Mouse (Mus musculus) MEL (cell line): ENCODE data around the gene Cnot11. TPM values are rescaled to one million over a fixed set of nuclear protein-coding genes. Genes with fewer than 3 reads are reported as not detected.

Source experiments
- DNase-seq: peaks from one replicate; pipeline ENCODE4 v3.0.0; 2011; ENCODE audit warnings: low read depth, low spot score
- H3K27ac ChIP-seq: 2 replicates; pipeline ENCODE4 v1.5.1; 2012; ENCODE audit warnings: low read depth, mild to moderate bottlenecking, control low read depth, low read length, moderate library complexity; ENCODE audit not compliant: control insufficient read depth
- H3K27me3 ChIP-seq, 2 experiments: fragments of 150-350 bp in 1 of 2; sonication (generic) in 1 of 2; 2 replicates each; pipeline ENCODE4 v1.6.1; 2012; ENCODE audit warnings: low read length in 2 of 2, mild to moderate bottlenecking in 2 of 2, improper control_type of control experiment in 1 of 2, moderate library complexity in 1 of 2; ENCODE audit not compliant: insufficient read depth in 2 of 2, control insufficient read depth in 1 of 2
- H3K36me3 ChIP-seq, 2 experiments: 2 replicates each; pipeline ENCODE4 v1.6.1; 2012 to 2014; ENCODE audit warnings: low read length in 2 of 2, improper control_type of control experiment in 1 of 2, inconsistent platforms in 1 of 2, mild to moderate bottlenecking in 1 of 2; ENCODE audit not compliant: insufficient read depth in 2 of 2, control insufficient read depth in 1 of 2
- H3K4me1 ChIP-seq, 2 experiments: fragments of 150-350 bp in 1 of 2; sonication (generic) in 1 of 2; 2 replicates each; pipeline ENCODE4 v1.6.1; 2012; ENCODE audit warnings: low read length in 2 of 2, improper control_type of control experiment in 1 of 2, mild to moderate bottlenecking in 1 of 2; ENCODE audit not compliant: insufficient read depth in 2 of 2, control insufficient read depth in 1 of 2
- H3K4me3 ChIP-seq, 2 experiments: fragments of 150-350 bp in 1 of 2; sonication (generic) in 1 of 2; 2 replicates each; pipeline ENCODE4 v1.5.1; 2012; ENCODE audit warnings: low read depth in 2 of 2, low read length in 2 of 2, mild to moderate bottlenecking in 2 of 2, moderate library complexity in 2 of 2, control low read depth in 1 of 2, improper control_type of control experiment in 1 of 2; ENCODE audit not compliant: control insufficient read depth in 1 of 2, insufficient read depth in 1 of 2
- H3K79me2 ChIP-seq: 2 replicates; pipeline ENCODE4 v1.6.1; 2012; ENCODE audit warnings: mild to moderate bottlenecking, low read length, moderate library complexity; ENCODE audit not compliant: control insufficient read depth, poor library complexity, insufficient read depth
- H3K9ac ChIP-seq: 2 replicates; pipeline ENCODE4 v1.6.1; 2012; ENCODE audit warnings: low read depth, mild to moderate bottlenecking, control low read depth, low read length, moderate library complexity; ENCODE audit not compliant: control insufficient read depth, poor library complexity, severe bottlenecking
- H3K9me3 ChIP-seq: fragments of 150-350 bp; sonication (generic); replicated peaks from 2 replicates; pipeline ENCODE4 v1.6.1; 2012; ENCODE audit warnings: mild to moderate bottlenecking, low read length, improper control_type of control experiment, moderate library complexity; ENCODE audit not compliant: insufficient read depth
- CHD1 ChIP-seq: IDR thresholded peaks from 2 replicates; pipeline ENCODE4 v1.6.1; 2012; ENCODE audit warnings: low read depth, mild to moderate bottlenecking, inconsistent platforms, low read length, improper control_type of control experiment
- CTCF ChIP-seq, 3 experiments: IDR thresholded peaks in 2 of 3; conservative IDR thresholded peaks in 1 of 3; 2 replicates each; pipeline ENCODE4 v1.5.1; 2011 to 2012; ENCODE audit warnings: low read length in 3 of 3, low read depth in 2 of 3, mild to moderate bottlenecking in 2 of 3, improper control_type of control experiment in 1 of 3, inconsistent platforms in 1 of 3, mixed read lengths in 1 of 3, moderate library complexity in 1 of 3; ENCODE audit not compliant: control insufficient read depth in 1 of 3, insufficient read depth in 1 of 3, poor library complexity in 1 of 3, severe bottlenecking in 1 of 3
- EP300 ChIP-seq, 2 experiments: IDR thresholded peaks; 2 replicates each; pipeline ENCODE4 v1.6.1; 2011; ENCODE audit warnings: improper control_type of control experiment in 2 of 2, low read length in 2 of 2, low read depth in 1 of 2, mild to moderate bottlenecking in 1 of 2
- HCFC1 ChIP-seq: IDR thresholded peaks from 2 replicates; pipeline ENCODE4 v1.6.1; 2012; ENCODE audit warnings: low read depth, mild to moderate bottlenecking, inconsistent platforms, low read length, improper control_type of control experiment, moderate library complexity
- MAX ChIP-seq: IDR thresholded peaks from 2 replicates; pipeline ENCODE4 v1.6.1; 2011; ENCODE audit warnings: low read length, improper control_type of control experiment
- MEF2A ChIP-seq: IDR thresholded peaks from 2 replicates; pipeline ENCODE4 v1.6.1; 2014; ENCODE audit warnings: low read depth, mild to moderate bottlenecking, inconsistent platforms, low read length, improper control_type of control experiment; ENCODE audit not compliant: poor library complexity, insufficient replicate concordance, severe bottlenecking; ENCODE audit errors: extremely low read depth
- MYB ChIP-seq: IDR thresholded peaks from 2 replicates; pipeline ENCODE4 v1.6.1; 2011; ENCODE audit warnings: mild to moderate bottlenecking, low read depth, low read length, improper control_type of control experiment
- NRF1 ChIP-seq: IDR thresholded peaks from 2 replicates; pipeline ENCODE4 v1.6.1; 2014; ENCODE audit warnings: low read depth, mild to moderate bottlenecking, inconsistent platforms, low read length, improper control_type of control experiment, moderate library complexity; ENCODE audit not compliant: poor library complexity, insufficient read depth, severe bottlenecking
- POLR2AphosphoS5 ChIP-seq: IDR thresholded peaks from 2 replicates; pipeline ENCODE4 v1.6.1; 2012; ENCODE audit warnings: low read depth, borderline replicate concordance, mild to moderate bottlenecking, inconsistent platforms, low read length, moderate library complexity, mixed read lengths
- RAD21 ChIP-seq: IDR thresholded peaks from 2 replicates; pipeline ENCODE4 v1.6.1; 2011; ENCODE audit warnings: mild to moderate bottlenecking, low read depth, low read length, improper control_type of control experiment
- TAL1 ChIP-seq: IDR thresholded peaks from 2 replicates; pipeline ENCODE4 v1.6.1; 2012; ENCODE audit warnings: mild to moderate bottlenecking, inconsistent platforms, low read length, moderate library complexity, mixed read lengths
- TCF12 ChIP-seq: IDR thresholded peaks from 2 replicates; pipeline ENCODE4 v1.6.1; 2014; ENCODE audit warnings: low read depth, mild to moderate bottlenecking, inconsistent platforms, low read length, improper control_type of control experiment, moderate library complexity
- USF1 ChIP-seq: IDR thresholded peaks from 2 replicates; pipeline ENCODE4 v1.6.1; 2014; ENCODE audit warnings: low read depth, mild to moderate bottlenecking, inconsistent platforms, low read length, improper control_type of control experiment, moderate library complexity
- polyA plus RNA-seq, 2 experiments: library from polyadenylated mRNA; stranded (reverse) in 1 of 2; unstranded in 1 of 2; fragments of >175 nt in 1 of 2; fragments of >200 nt in 1 of 2; gene quantifications; 2 replicates each; pipeline versions ENCODE4 v1.2.1 to v1.2.4; 2012; ENCODE audit warnings: low replicate concordance in 2 of 2, low read depth in 1 of 2; ENCODE audit not compliant: insufficient read length in 2 of 2, insufficient read depth in 1 of 2, missing spikeins in 1 of 2
- total RNA-seq: library from RNA; depleted of rRNA; stranded (reverse); fragments of 300-350 nt; gene quantifications from 2 replicates; pipeline ENCODE4 v1.2.3, GENCODE M21; 2012

The Cnot11 gene
- total and polyA plus RNA-seq, 3 experiments: 20.0 to 46.0 (median 37.9) TPM

- TF ChIP-seq MEF2A: no peak
These were observed 42.5 kb downstream of the Cnot11 start, which contains the start of gene Rnf149 (continued) for GRCm38 (mm10) chr1:39577253-39577705.

- peaks cover 7 to 14% of the 10 kb centered on the region in 2 experiments for H3K4me1 ChIP-seq
- no peak overlapping the region for H3K9ac ChIP-seq
- no peak for DNase-seq
- H3K9me3 ChIP-seq: no peaks in the 10 kb centered on the region
- peaks cover 0 to 37% of the 10 kb centered on the region in 2 experiments; a peak in 2 of 4 replicates for H3K36me3 ChIP-seq
- no peak overlapping the region for H3K27ac ChIP-seq
- no peak overlapping the region for H3K4me3 ChIP-seq
- no peak for TF ChIP-seq NRF1
- no peak for TF ChIP-seq USF1
- TF ChIP-seq MEF2A: no peak
- TF ChIP-seq CTCF (IDR thresholded peaks at IDR 0.05 in 2 of 3, conservative IDR thresholded peaks at IDR 0.05 in 1 of 3; ENCODE audit: control insufficient read depth in 1 of 3, insufficient read depth in 1 of 3, low read depth in 2 of 3, low read length in 3 of 3, poor library complexity in 1 of 3, severe bottlenecking in 1 of 3): no peak
- TF ChIP-seq TCF12: no peak
- TF ChIP-seq MYB: no peak
- H3K79me2 ChIP-seq: peaks cover 34% of the 10 kb centered on the region
- no peaks in the 10 kb centered on the region; a peak in 1 of 4 replicates for H3K27me3 ChIP-seq
These were observed 43.7 kb downstream of the Cnot11 start for GRCm38 (mm10) chr1:39578446-39578845.

GRCm38 (mm10) chr1:39579139-39579538, 44.3 kb downstream of the Cnot11 start:
- no peak overlapping the region for H3K4me3 ChIP-seq
- no peak overlapping the region for H3K27ac ChIP-seq
- no peak overlapping the region for H3K9ac ChIP-seq
- H3K36me3 ChIP-seq: peaks cover 0 to 34% of the 10 kb centered on the region in 2 experiments; a peak in 2 of 4 replicates
- peaks cover 28% of the 10 kb centered on the region for H3K79me2 ChIP-seq
- H3K4me1 ChIP-seq: peaks cover 7 to 13% of the 10 kb centered on the region in 2 experiments
- H3K27me3 ChIP-seq: no peaks in the 10 kb centered on the region; a peak in 1 of 4 replicates
- TF ChIP-seq RAD21 (no peak), MAX (no peak), EP300 (IDR thresholded peaks at IDR 0.05; ENCODE audit: low read depth in 1 of 2, low read length in 2 of 2) (no peak), CHD1 (no peak), TAL1 (no peak), HCFC1 (no peak), POLR2AphosphoS5 (no peak)
- no peak for DNase-seq
- H3K9me3 ChIP-seq: no peaks in the 10 kb centered on the region
